Mouse (Mus musculus): ENCODE results near the gene Zkscan14. TPM values are rescaled to one million over a fixed set of nuclear protein-coding genes. Genes with fewer than 3 reads are reported as not detected.

The Zkscan14 gene
- polyA plus RNA-seq, 1 experiment from 2014 or later: 12.3 TPM

GRCm38 (mm10) chr5:145207954-145208353, 6.3 kb upstream of the Zkscan14 start:
- no peak overlapping the region for H3K4me2 ChIP-seq (replicated peaks)
- ATAC-seq (ENCODE audit: low FRiP score) (no peak), DNase-seq (ENCODE audit: low spot score) (no peak)
- WGBS: 90% methylated on average over 5 of the region's 6 CpGs
- no peak overlapping the region for H3K27ac ChIP-seq
- peaks cover 42% of the 10 kb centered on the region for H3K36me3 ChIP-seq (replicated peaks; ENCODE audit: control insufficient read depth, insufficient read depth)
- H3K27me3 ChIP-seq (ENCODE audit: control insufficient read depth, insufficient read depth, low read length): no peaks in the 10 kb centered on the region
- no peaks in the 10 kb centered on the region for H3K9me3 ChIP-seq (ENCODE audit: control insufficient read depth, low read length)
- no peak overlapping the region for H3K4me3 ChIP-seq (replicated peaks; ENCODE audit: low read length)
- H3K9ac ChIP-seq: no peak overlapping the region
- H3K4me1 ChIP-seq (replicated peaks; ENCODE audit: control insufficient read depth, insufficient read depth, low read length): peaks cover 12% of the 10 kb centered on the region

- WGBS: 96% methylated on average over 6 of the region's 6 CpGs
- peaks cover 12% of the 10 kb centered on the region for H3K4me1 ChIP-seq (replicated peaks; ENCODE audit: control insufficient read depth, insufficient read depth, low read length)
- no peaks in the 10 kb centered on the region for H3K27me3 ChIP-seq (ENCODE audit: control insufficient read depth, insufficient read depth, low read length)
- peaks cover 37% of the 10 kb centered on the region for H3K36me3 ChIP-seq (replicated peaks; ENCODE audit: control insufficient read depth, insufficient read depth)
- no peak overlapping the region for H3K9ac ChIP-seq
- ATAC-seq (ENCODE audit: low FRiP score) (no peak), DNase-seq (ENCODE audit: low spot score) (no peak)
- H3K4me3 ChIP-seq (replicated peaks; ENCODE audit: low read length): no peak overlapping the region
- H3K27ac ChIP-seq: no peak overlapping the region
- no peak overlapping the region for H3K4me2 ChIP-seq (replicated peaks)
- H3K9me3 ChIP-seq (ENCODE audit: control insufficient read depth, low read length): no peaks in the 10 kb centered on the region
Measured at GRCm38 (mm10) chr5:145207385-145207784, 5.7 kb upstream of the Zkscan14 start.

GRCm38 (mm10) chr5:145205041-145205440, 3.4 kb upstream of the Zkscan14 start:
- ATAC-seq (ENCODE audit: low FRiP score) (no peak), DNase-seq (ENCODE audit: low spot score) (no peak)
- no peaks in the 10 kb centered on the region for H3K27me3 ChIP-seq (ENCODE audit: control insufficient read depth, insufficient read depth, low read length)
- peak overlapping the region; percentile 66 for H3K4me2 ChIP-seq (replicated peaks)
- H3K9ac ChIP-seq: peak overlapping the region; percentile 58
- H3K36me3 ChIP-seq (replicated peaks; ENCODE audit: control insufficient read depth, insufficient read depth): peaks cover 13% of the 10 kb centered on the region
- no peaks in the 10 kb centered on the region for H3K9me3 ChIP-seq (ENCODE audit: control insufficient read depth, low read length)
- H3K27ac ChIP-seq: no peak overlapping the region
- 24% methylated on average over 9 of the region's 9 CpGs for whole genome bisulfite sequencing
- peak overlapping the region; percentile 51 for H3K4me3 ChIP-seq (replicated peaks; ENCODE audit: low read length)
- H3K4me1 ChIP-seq (replicated peaks; ENCODE audit: control insufficient read depth, insufficient read depth, low read length): peaks cover 24% of the 10 kb centered on the region

- H3K27me3 ChIP-seq (ENCODE audit: control insufficient read depth, insufficient read depth, low read length): no peaks in the 10 kb centered on the region
- under 1% methylated on average over 22 of the region's 22 CpGs for WGBS
- DNase-seq (ENCODE audit: low spot score): peak; percentile 97
Measured at GRCm38 (mm10) chr5:145203936-145204691, 2.4 kb upstream of the Zkscan14 start, which contains the start of gene Zkscan5. Gene Zkscan5 (plus strand): TSS chr5:145204562.

GRCm38 (mm10) chr5:145202446-145202845, 778 bp upstream of the Zkscan14 start:
- no peak overlapping the region for H3K27ac ChIP-seq
- no peak overlapping the region for H3K9ac ChIP-seq
- ATAC-seq (ENCODE audit: low FRiP score) (no peak), DNase-seq (ENCODE audit: low spot score) (no peak)
- H3K36me3 ChIP-seq (replicated peaks; ENCODE audit: control insufficient read depth, insufficient read depth): peaks cover 3% of the 10 kb centered on the region
- WGBS: 50% methylated on average over 3 of the region's 3 CpGs
- no peak overlapping the region for H3K4me3 ChIP-seq (replicated peaks; ENCODE audit: low read length)
- no peaks in the 10 kb centered on the region for H3K9me3 ChIP-seq (ENCODE audit: control insufficient read depth, low read length)
- no peak overlapping the region for H3K4me2 ChIP-seq (replicated peaks)
- H3K4me1 ChIP-seq (replicated peaks; ENCODE audit: control insufficient read depth, insufficient read depth, low read length): peaks cover 24% of the 10 kb centered on the region
- H3K27me3 ChIP-seq (ENCODE audit: control insufficient read depth, insufficient read depth, low read length): no peaks in the 10 kb centered on the region

More at GRCm38 (mm10) chr5:145203936-145204691, 2.4 kb upstream of the Zkscan14 start, which contains the start of gene Zkscan5:
- Histone ChIP-seq H3K4me1 (replicated peaks; ENCODE audit: control insufficient read depth, insufficient read depth, low read length) (peaks cover 24% of the 10 kb centered on the region), H3K4me3 (replicated peaks; ENCODE audit: low read length) (peak within 1 kb of the TSS; percentile 51), H3K36me3 (replicated peaks; ENCODE audit: control insufficient read depth, insufficient read depth) (peaks cover 4% of the 10 kb centered on the region), H3K9ac (peak within 1 kb of the TSS; percentile 58), H3K9me3 (ENCODE audit: control insufficient read depth, low read length) (no peaks in the 10 kb centered on the region), H3K4me2 (replicated peaks) (peak within 1 kb of the TSS; percentile 66), H3K27ac (peak within 1 kb of the TSS; percentile 71)
- ATAC-seq (ENCODE audit: low FRiP score): peak; percentile 94

- no peak for DNase-seq (ENCODE audit: low spot score)
- Histone ChIP-seq H3K4me2 (replicated peaks) (peak overlapping the region; percentile 77), H3K9ac (no peak overlapping the region), H3K27me3 (ENCODE audit: control insufficient read depth, insufficient read depth, low read length) (no peaks in the 10 kb centered on the region), H3K27ac (no peak overlapping the region), H3K36me3 (replicated peaks; ENCODE audit: control insufficient read depth, insufficient read depth) (peaks cover 19% of the 10 kb centered on the region), H3K4me3 (replicated peaks; ENCODE audit: low read length) (peak overlapping the region; percentile 48; the same call in 1 of the 2 replicates), H3K9me3 (ENCODE audit: control insufficient read depth, low read length) (no peaks in the 10 kb centered on the region), H3K4me1 (replicated peaks; ENCODE audit: control insufficient read depth, insufficient read depth, low read length) (peaks cover 17% of the 10 kb centered on the region)
- no peak for ATAC-seq (ENCODE audit: low FRiP score)
- WGBS: 80% methylated on average over 7 of the region's 7 CpGs
Measured at GRCm38 (mm10) chr5:145200387-145200786, 1.3 kb downstream of the Zkscan14 start.

- Histone ChIP-seq H3K4me2 (replicated peaks) (peak within 1 kb of the TSS; percentile 74), H3K4me3 (replicated peaks; ENCODE audit: low read length) (peak within 1 kb of the TSS; percentile 82), H3K27me3 (ENCODE audit: control insufficient read depth, insufficient read depth, low read length) (no peaks in the 10 kb centered on the region), H3K4me1 (replicated peaks; ENCODE audit: control insufficient read depth, insufficient read depth, low read length) (peaks cover 18% of the 10 kb centered on the region), H3K9ac (peak within 1 kb of the TSS; percentile 93), H3K36me3 (replicated peaks; ENCODE audit: control insufficient read depth, insufficient read depth) (peaks cover 47% of the 10 kb centered on the region), H3K9me3 (ENCODE audit: control insufficient read depth, low read length) (no peaks in the 10 kb centered on the region), H3K27ac (peak within 1 kb of the TSS; percentile 88)
- no peak for ATAC-seq (ENCODE audit: low FRiP score)
- no peak for DNase-seq (ENCODE audit: low spot score)
- 89% methylated on average over 2 of the region's 2 CpGs for WGBS
Measured at GRCm38 (mm10) chr5:145191962-145192361, 9.7 kb downstream of the Zkscan14 start, which contains the start of gene Atp5j2. Gene Atp5j2 (minus strand): TSS chr5:145192062.

- no peaks in the 10 kb centered on the region for H3K9me3 ChIP-seq (ENCODE audit: control insufficient read depth, low read length)
- WGBS: under 1% methylated on average over 41 of the region's 41 CpGs
- ATAC-seq (ENCODE audit: low FRiP score): peak; percentile 90
Measured at GRCm38 (mm10) chr5:145190875-145191798, 10.5 kb downstream of the Zkscan14 start.

GRCm38 (mm10) chr5:145190373-145190772, 11.3 kb downstream of the Zkscan14 start:
- peaks cover 49% of the 10 kb centered on the region for H3K36me3 ChIP-seq (replicated peaks; ENCODE audit: control insufficient read depth, insufficient read depth)
- no peaks in the 10 kb centered on the region for H3K27me3 ChIP-seq (ENCODE audit: control insufficient read depth, insufficient read depth, low read length)
- no peak overlapping the region for H3K27ac ChIP-seq
- 60% methylated on average over 5 of the region's 5 CpGs for WGBS
- peak overlapping the region; percentile 82 for H3K4me3 ChIP-seq (replicated peaks; ENCODE audit: low read length)
- H3K4me2 ChIP-seq (replicated peaks): peak overlapping the region; percentile 74
- ATAC-seq (ENCODE audit: low FRiP score) (no peak), DNase-seq (ENCODE audit: low spot score) (no peak)
- H3K9me3 ChIP-seq (ENCODE audit: control insufficient read depth, low read length): no peaks in the 10 kb centered on the region
- peak overlapping the region; percentile 93 for H3K9ac ChIP-seq
- peaks cover 18% of the 10 kb centered on the region for H3K4me1 ChIP-seq (replicated peaks; ENCODE audit: control insufficient read depth, insufficient read depth, low read length)

More at GRCm38 (mm10) chr5:145190875-145191798, 10.5 kb downstream of the Zkscan14 start:
- DNase-seq (ENCODE audit: low spot score): peak; percentile 93
- Histone ChIP-seq H3K4me1 (replicated peaks; ENCODE audit: control insufficient read depth, insufficient read depth, low read length) (peaks cover 18% of the 10 kb centered on the region), H3K9ac (peak overlapping the region; percentile 93), H3K4me2 (replicated peaks) (peak overlapping the region; percentile 74), H3K27ac (peak overlapping the region; percentile 88), H3K36me3 (replicated peaks; ENCODE audit: control insufficient read depth, insufficient read depth) (peaks cover 49% of the 10 kb centered on the region), H3K4me3 (replicated peaks; ENCODE audit: low read length) (peak overlapping the region; percentile 82), H3K27me3 (ENCODE audit: control insufficient read depth, insufficient read depth, low read length) (no peaks in the 10 kb centered on the region)

Data from hindbrain, embryonic 14.5 days (tissue).